Mouse (Mus musculus): ENCODE data around the gene Lifr. TPM values are rescaled to one million over a fixed set of nuclear protein-coding genes. Genes with fewer than 3 reads are reported as not detected.

Lifr gene
- polyA plus RNA-seq, 2 experiments from 2014 or later = 0.09 TPM; not detected in 1

- no peak for ATAC-seq
Measured at GRCm38 (mm10) chr15:7203606-7204330, 113.4 kb downstream of the Lifr start.

GRCm38 (mm10) chr15:7204917-7205316, 114.5 kb downstream of the Lifr start:
- ATAC-seq = no peak

GRCm38 (mm10) chr15:7206110-7206509, 115.7 kb downstream of the Lifr start:
- no peak for ATAC-seq

DNA sequence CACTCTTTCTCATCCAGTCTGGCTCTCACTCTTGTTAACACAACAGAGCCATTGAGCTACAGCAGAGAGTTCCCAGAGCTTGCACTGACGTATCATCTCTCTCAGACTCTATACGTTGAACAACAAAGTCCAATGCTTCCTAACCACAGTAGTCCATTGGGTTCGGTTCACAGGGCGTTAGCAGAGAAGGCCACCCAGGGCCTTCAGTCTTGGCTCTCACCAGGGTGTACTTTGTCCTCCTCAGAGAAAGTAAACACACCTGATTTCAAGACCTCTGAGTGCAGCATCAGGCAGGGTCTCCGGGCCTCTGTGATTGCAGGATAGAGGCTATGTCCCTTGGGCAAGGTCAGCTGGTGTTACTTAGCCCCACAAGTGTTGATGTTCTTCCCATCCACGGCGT, 116.9 kb downstream of the Lifr start:
- ATAC-seq = no peak

- ATAC-seq = no peak
Measured at GRCm38 (mm10) chr15:7208180-7208579, 117.8 kb downstream of the Lifr start.

DNA sequence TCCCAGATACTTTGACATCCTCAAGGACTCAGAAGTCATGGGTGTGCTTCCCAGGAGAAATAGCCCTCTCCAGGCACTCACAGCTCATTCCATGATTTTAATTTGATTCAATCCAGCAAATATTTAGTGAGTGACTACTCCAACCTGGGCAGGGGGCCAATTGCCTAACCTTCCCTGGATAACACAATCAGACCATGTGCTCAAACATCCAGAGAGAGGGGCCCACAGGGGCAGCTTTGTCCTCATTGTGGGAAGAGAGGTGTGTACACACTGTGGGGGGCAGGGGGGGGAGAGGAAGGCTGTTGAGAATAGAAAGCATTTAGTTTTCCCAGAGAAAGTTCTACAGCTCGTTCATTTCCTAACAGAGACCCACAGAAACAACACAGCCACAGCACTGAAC, 123.3 kb downstream of the Lifr start:
- no peak for ATAC-seq

- no peak for ATAC-seq
Measured at GRCm38 (mm10) chr15:7215845-7216244, 125.4 kb downstream of the Lifr start.

DNA sequence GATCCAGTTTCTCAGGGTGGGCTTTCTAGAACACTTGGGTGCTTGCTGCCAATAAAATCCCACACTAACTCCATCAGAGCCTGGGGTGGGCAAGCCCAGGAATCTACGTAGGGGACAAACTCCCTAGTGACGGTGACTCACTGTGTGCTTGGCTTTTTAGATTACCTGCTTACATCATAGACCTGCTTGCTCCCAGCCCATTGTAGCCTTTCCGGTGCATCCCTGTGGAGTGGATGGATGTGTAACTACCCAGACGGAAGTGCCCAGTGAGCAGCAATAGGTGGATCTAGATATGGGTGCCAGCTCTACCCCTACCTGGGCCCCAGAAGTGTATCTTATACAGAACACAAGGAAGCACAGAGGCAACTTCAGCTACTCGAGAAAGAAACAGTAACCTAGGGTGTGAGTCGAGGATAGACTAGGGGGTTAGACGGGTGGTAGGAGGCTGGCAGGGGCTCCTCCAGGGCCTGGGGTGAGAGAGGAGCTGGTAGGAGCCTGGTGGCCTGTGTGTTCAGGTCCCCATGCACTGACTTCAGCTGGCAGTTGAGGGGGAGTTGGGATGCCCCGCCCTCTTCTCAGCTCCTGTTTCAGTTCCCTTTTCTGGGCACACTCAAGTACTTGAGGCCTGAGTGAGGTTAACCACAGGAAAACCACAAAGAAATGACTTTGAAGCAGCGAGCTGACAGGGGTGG, 126.3 kb downstream of the Lifr start:
- ATAC-seq = no peak

DNA sequence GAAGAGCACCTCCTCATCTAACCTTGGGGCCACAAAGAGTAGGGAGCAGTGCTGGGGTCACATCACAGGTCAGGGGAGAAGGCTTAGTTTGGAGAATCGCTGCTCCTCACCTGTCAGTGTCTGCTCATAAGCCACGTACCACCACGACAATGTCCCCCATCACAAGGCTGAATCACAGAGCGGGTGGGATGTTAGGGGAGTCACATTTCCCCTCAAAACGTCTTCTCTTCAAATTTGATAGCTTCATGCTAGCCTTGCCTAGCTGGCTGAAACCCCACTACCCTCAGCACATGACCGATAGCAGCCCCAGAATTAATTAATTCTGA, 126.8 kb downstream of the Lifr start:
- no peak for ATAC-seq

DNA sequence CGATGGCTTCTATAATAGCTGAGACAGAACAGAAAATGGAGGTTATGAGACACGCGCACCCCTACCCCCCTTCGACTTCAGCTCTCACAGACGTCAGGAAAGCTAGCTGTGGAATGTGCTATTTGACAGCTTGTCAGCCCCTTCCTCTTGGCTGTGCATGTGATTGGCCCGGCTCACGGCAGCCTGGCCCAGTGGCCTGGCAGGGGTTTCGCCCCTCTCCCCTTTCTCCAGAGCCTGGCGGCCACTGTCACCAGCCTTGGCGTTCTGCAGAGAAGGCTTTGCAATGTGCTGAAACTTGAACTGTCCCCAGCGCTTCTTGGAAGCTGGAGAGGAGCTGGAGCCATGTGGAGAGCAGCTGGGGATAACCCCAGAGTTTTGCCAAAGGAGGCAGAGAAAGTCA, 132.4 kb downstream of the Lifr start:
- no peak for ATAC-seq

GRCm38 (mm10) chr15:7224151-7224775, 133.8 kb downstream of the Lifr start:
- ATAC-seq = no peak

- no peak for ATAC-seq
Measured at GRCm38 (mm10) chr15:7226225-7226624, 135.8 kb downstream of the Lifr start.

GRCm38 (mm10) chr15:7233393-7234090, 143.1 kb downstream of the Lifr start:
- ATAC-seq = no peak

- ATAC-seq = no peak
Measured at GRCm38 (mm10) chr15:7239904-7240303, 149.5 kb downstream of the Lifr start.

DNA sequence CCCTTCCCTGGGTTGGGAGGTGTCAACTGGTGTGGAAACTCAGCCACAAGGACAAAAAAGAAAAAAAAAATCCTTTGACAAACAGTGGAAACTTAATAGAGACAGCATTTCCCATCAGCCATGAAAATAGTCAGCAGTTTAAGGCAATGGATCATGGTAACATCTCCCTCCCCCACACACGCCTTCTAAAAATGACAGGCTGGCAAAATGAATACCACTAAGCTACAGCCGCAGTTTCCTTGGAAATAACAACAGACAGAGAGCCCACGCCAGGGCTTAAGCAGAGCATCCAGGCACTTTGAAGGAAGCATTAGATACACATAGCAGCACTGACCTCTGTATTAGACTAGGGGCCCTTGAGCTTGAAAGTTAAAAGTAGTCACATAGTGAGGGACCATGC, 150.5 kb downstream of the Lifr start:
- ATAC-seq = no peak

DNA sequence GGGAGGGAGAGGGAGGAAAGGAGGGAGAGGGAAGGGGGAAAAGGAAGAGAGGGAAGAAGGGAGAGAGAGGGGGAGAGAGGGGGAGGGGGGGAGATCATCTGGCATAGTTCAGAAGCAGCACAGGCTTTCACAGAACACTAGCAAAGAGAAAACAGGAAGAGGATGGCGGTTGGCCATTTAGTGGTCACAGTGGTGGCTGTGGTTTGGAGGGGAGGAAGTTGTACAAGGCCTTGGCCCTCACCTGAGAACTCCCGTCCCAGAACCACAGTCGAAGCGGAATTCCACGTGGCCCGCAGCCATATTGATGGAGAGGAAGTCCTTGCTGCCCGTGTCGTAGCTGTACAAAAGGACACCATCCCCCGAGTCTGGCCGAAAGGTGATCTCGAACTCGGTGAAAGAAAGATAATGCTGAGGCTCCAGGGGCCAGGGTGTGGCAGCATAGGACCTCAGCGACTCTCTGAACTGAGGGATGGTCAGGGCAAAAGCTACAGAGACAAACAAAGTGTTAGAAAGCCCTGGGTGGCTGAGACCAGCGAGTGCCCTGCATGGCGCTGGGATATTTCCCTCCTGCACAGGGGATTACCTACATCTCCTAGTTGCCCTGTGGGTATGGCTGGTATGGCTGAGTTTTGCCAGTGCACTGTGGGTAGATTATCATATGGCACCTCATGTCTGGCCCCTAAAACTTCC, 151.9 kb downstream of the Lifr start:
- ATAC-seq = no peak

Other genes starting within 250 kb of the Lifr start
- gene Osmr, start 215.6 kb upstream of the Lifr start, polyA plus RNA-seq (2017; shearing (Covaris generic)) = under 1 TPM; 0.05 to 0.19 TPM

All from activated CD4-positive, CD25-positive, alpha-beta regulatory T cell, adult 4 months (primary cell).